ENCODE assay signal across 19 mouse cellular contexts in genomic region chr8:123624274-123624673, GRCm38 (mm10).
"Had no signal": no experiment of that assay in that cellular context is flagged by ENCODE, and none has a peak within 500 bp of the region (broad histone marks: within the 10 kb centered on the region; RNA-seq: fewer than 3 reads in every experiment).

No protein-coding gene starts in this region.

- DNase-seq: kidney, adult 8-10 months; kidney, postnatal 36 days; layer of hippocampus, postnatal 36 days; liver, embryonic 13.5 days; lung, adult 2 months; lung, postnatal 14 days; lung, postnatal 4 days; midbrain, embryonic 14.5 days; right cerebral cortex, postnatal 14 days; right cerebral cortex, postnatal 4 days; thymus, adult 2 months; thymus, postnatal 14 days had no signal

- H3K4me3 ChIP-seq: left cerebral cortex, adult 2 months; liver, embryonic 13.5 days; midbrain, embryonic 10.5 days; neural tube, embryonic 12.5 days; neural tube, embryonic 15.5 days had no signal

- H3K9ac ChIP-seq: liver, embryonic 13.5 days; neural tube, embryonic 12.5 days; neural tube, embryonic 15.5 days had no signal

- H3K36me3 ChIP-seq: liver, embryonic 13.5 days; midbrain, embryonic 10.5 days; neural tube, embryonic 12.5 days; neural tube, embryonic 15.5 days had no signal

- H3K9me3 ChIP-seq: liver, embryonic 13.5 days; midbrain, embryonic 10.5 days; neural tube, embryonic 12.5 days; neural tube, embryonic 15.5 days had no signal

- ATAC-seq: intestine, embryonic 16.5 days had no signal

- H3K4me2 ChIP-seq: liver, embryonic 13.5 days; neural tube, embryonic 12.5 days; neural tube, embryonic 15.5 days had no signal

- H3K27ac ChIP-seq: kidney, postnatal 0 days; left cerebral cortex, adult 2 months; liver, embryonic 13.5 days; midbrain, embryonic 10.5 days; neural tube, embryonic 12.5 days; neural tube, embryonic 15.5 days; stomach, postnatal 0 days had no signal
